Mouse (Mus musculus) kidney, embryonic 16.5 days (tissue): Measurements from ENCODE around the gene Midn. TPM values are rescaled to one million over a fixed set of nuclear protein-coding genes. Genes with fewer than 3 reads are reported as not detected.

ENCODE experiments used
- ATAC-seq: fragments of 200-750 bp; cut with Nextera tagmentation; 2 replicates; pipeline ENCODE4 v1.8.0; 2017; ENCODE audit warnings: moderate TSS enrichment; ENCODE audit not compliant: low FRiP score, low TSS enrichment
- H3K27ac ChIP-seq: fragments of 300-500 bp; sonication (generic); 2 replicates; pipeline ENCODE4 v1.5.1; 2014; ENCODE audit warnings: low read length
- H3K27me3 ChIP-seq: fragments of 300-500 bp; sonication (generic); 2 replicates; pipeline ENCODE4 v1.6.1; 2014; ENCODE audit warnings: low read length, control low read depth, mixed read lengths; ENCODE audit not compliant: insufficient read depth
- H3K36me3 ChIP-seq: fragments of 300-500 bp; sonication (generic); 2 replicates; pipeline ENCODE4 v1.6.1; 2014; ENCODE audit warnings: low read length, control low read depth, mixed read lengths; ENCODE audit not compliant: insufficient read depth
- H3K4me1 ChIP-seq: fragments of 300-500 bp; sonication (generic); 2 replicates; pipeline ENCODE4 v1.6.1; 2014; ENCODE audit warnings: low read length, control low read depth, mixed read lengths; ENCODE audit not compliant: insufficient read depth
- H3K4me2 ChIP-seq: fragments of 300-500 bp; sonication (generic); replicated peaks from 2 replicates; pipeline ENCODE4 v1.6.1; 2014; ENCODE audit warnings: low read depth, low read length
- H3K4me3 ChIP-seq: fragments of 300-500 bp; sonication (generic); 2 replicates; pipeline ENCODE4 v1.5.1; 2014; ENCODE audit warnings: mild to moderate bottlenecking, low read length
- H3K9ac ChIP-seq: fragments of 300-500 bp; sonication (generic); replicated peaks from 2 replicates; pipeline ENCODE4 v1.6.1; 2014; ENCODE audit warnings: low read length
- H3K9me3 ChIP-seq: fragments of 300-500 bp; sonication (generic); 2 replicates; pipeline ENCODE4 v1.6.1; 2016; ENCODE audit warnings: low read length, control low read depth
- WGBS: fragments of 180-500 bp; shearing (Covaris S2); extraction: QIAGEN DNeasy Blood & Tissue Kit; methylation state at CpG from one replicate; pipeline ENCODE4 v1.1.7; 2014; 5-methylcytosine and 5-hydroxymethylcytosine counted together
- polyA plus RNA-seq: library from polyadenylated mRNA; unstranded; fragments of >200 nt; fragmentation: Nextera tagmentation; extraction: Ambion mirVana; gene quantifications from 2 replicates; pipeline ENCODE4 v1.2.1, GENCODE M21; 2015

Gene Midn
- polyA plus RNA-seq, 1 experiment from 2014 or later: 15.9 TPM

- under 1% methylated on average over 57 of the region's 57 CpGs for WGBS
- peak; percentile 57 for ATAC-seq
Observed at GRCm38 (mm10) chr10:80148610-80149290, 678 bp downstream of the Midn start.

GRCm38 (mm10) chr10:80149291-80150225, 1.5 kb downstream of the Midn start:
- Histone ChIP-seq H3K4me3 (peak overlapping the region; percentile 98), H3K36me3 (peaks cover 58% of the 10 kb centered on the region), H3K27me3 (no peaks in the 10 kb centered on the region), H3K9me3 (no peaks in the 10 kb centered on the region), H3K4me1 (peaks cover 54% of the 10 kb centered on the region), H3K4me2 (peak overlapping the region; percentile 93), H3K27ac (peak overlapping the region; percentile 99), H3K9ac (peak overlapping the region; percentile 98)
- under 1% methylated on average over 88 of the region's 88 CpGs for WGBS
- ATAC-seq: peak; percentile 77

More at GRCm38 (mm10) chr10:80148610-80149290, 678 bp downstream of the Midn start:
- peaks cover 58% of the 10 kb centered on the region for H3K36me3 ChIP-seq
- peak overlapping the region; percentile 97 for H3K9ac ChIP-seq
- H3K27me3 ChIP-seq: no peaks in the 10 kb centered on the region
- peak overlapping the region; percentile 99 for H3K27ac ChIP-seq
- H3K4me1 ChIP-seq: peaks cover 45% of the 10 kb centered on the region
- H3K9me3 ChIP-seq: no peaks in the 10 kb centered on the region
- H3K4me2 ChIP-seq: peak overlapping the region; percentile 69
- peak overlapping the region; percentile 98 for H3K4me3 ChIP-seq

GRCm38 (mm10) chr10:80150226-80151210, 2.4 kb downstream of the Midn start:
- under 1% methylated on average over 45 of the region's 71 CpGs for WGBS
- Histone ChIP-seq H3K27me3 (no peaks in the 10 kb centered on the region), H3K4me2 (peak overlapping the region; percentile 93), H3K4me1 (peaks cover 63% of the 10 kb centered on the region), H3K27ac (peak overlapping the region; percentile 99), H3K4me3 (peak overlapping the region; percentile 98), H3K36me3 (peaks cover 58% of the 10 kb centered on the region), H3K9me3 (no peaks in the 10 kb centered on the region), H3K9ac (peak overlapping the region; percentile 98)
- no peak for ATAC-seq

- peaks cover 59% of the 10 kb centered on the region for H3K36me3 ChIP-seq
- WGBS: 2% methylated on average over 25 of the region's 26 CpGs
- H3K4me3 ChIP-seq: peak overlapping the region; percentile 98
- peaks cover 64% of the 10 kb centered on the region for H3K4me1 ChIP-seq
- ATAC-seq: no peak
- no peaks in the 10 kb centered on the region for H3K9me3 ChIP-seq
- H3K9ac ChIP-seq: peak overlapping the region; percentile 98
- peak overlapping the region; percentile 93 for H3K4me2 ChIP-seq
- H3K27ac ChIP-seq: peak overlapping the region; percentile 99
- no peaks in the 10 kb centered on the region for H3K27me3 ChIP-seq
Observed at GRCm38 (mm10) chr10:80151211-80152034, 3.4 kb downstream of the Midn start.

GRCm38 (mm10) chr10:80152071-80152872, 4.2 kb downstream of the Midn start:
- peak overlapping the region; percentile 99 for H3K27ac ChIP-seq
- peaks cover 63% of the 10 kb centered on the region for H3K36me3 ChIP-seq
- peak overlapping the region; percentile 98 for H3K9ac ChIP-seq
- no peaks in the 10 kb centered on the region for H3K9me3 ChIP-seq
- peaks cover 64% of the 10 kb centered on the region for H3K4me1 ChIP-seq
- no peaks in the 10 kb centered on the region for H3K27me3 ChIP-seq
- peak overlapping the region; percentile 93 for H3K4me2 ChIP-seq
- ATAC-seq: peak; percentile 1
- under 1% methylated on average over 15 of the region's 15 CpGs for WGBS
- H3K4me3 ChIP-seq: peak overlapping the region; percentile 98

GRCm38 (mm10) chr10:80152873-80153260, 4.8 kb downstream of the Midn start:
- peaks cover 67% of the 10 kb centered on the region for H3K36me3 ChIP-seq
- 11% methylated on average over 3 of the region's 3 CpGs for WGBS
- H3K9me3 ChIP-seq: no peaks in the 10 kb centered on the region
- H3K4me3 ChIP-seq: peak overlapping the region; percentile 98
- H3K27me3 ChIP-seq: no peaks in the 10 kb centered on the region
- peaks cover 64% of the 10 kb centered on the region for H3K4me1 ChIP-seq
- H3K4me2 ChIP-seq: peak overlapping the region; percentile 93
- peak overlapping the region; percentile 98 for H3K9ac ChIP-seq
- ATAC-seq: no peak
- H3K27ac ChIP-seq: peak overlapping the region; percentile 99

- H3K27me3 ChIP-seq: no peaks in the 10 kb centered on the region
- H3K9ac ChIP-seq: peak overlapping the region; percentile 98
- peak overlapping the region; percentile 98 for H3K4me3 ChIP-seq
- H3K27ac ChIP-seq: peak overlapping the region; percentile 99
- H3K4me2 ChIP-seq: peak overlapping the region; percentile 93
- ATAC-seq: no peak
- H3K36me3 ChIP-seq: peaks cover 67% of the 10 kb centered on the region
- 73% methylated on average over 19 of the region's 19 CpGs for WGBS
- H3K4me1 ChIP-seq: peaks cover 72% of the 10 kb centered on the region
- H3K9me3 ChIP-seq: no peaks in the 10 kb centered on the region
Observed at GRCm38 (mm10) chr10:80153713-80154112, 5.6 kb downstream of the Midn start.

- Histone ChIP-seq H3K36me3 (peaks cover 67% of the 10 kb centered on the region), H3K9me3 (no peaks in the 10 kb centered on the region)
- ATAC-seq: no peak
Observed at GRCm38 (mm10) chr10:80154384-80154783, 6.3 kb downstream of the Midn start.

More at GRCm38 (mm10) chr10:80154384-80154783, 6.3 kb downstream of the Midn start:
- no peaks in the 10 kb centered on the region for H3K27me3 ChIP-seq
- H3K4me3 ChIP-seq: 0 out of 2 replicates have a peak overlapping the region, but pooled peaks have one; percentile 2
- no peak overlapping the region; the same call in 1 of the 2 replicates for H3K9ac ChIP-seq
- H3K4me1 ChIP-seq: peaks cover 78% of the 10 kb centered on the region
- H3K27ac ChIP-seq: no peak overlapping the region; the same call in 1 of the 2 replicates
- no peak overlapping the region for H3K4me2 ChIP-seq
- WGBS: 86% methylated on average over 7 of the region's 7 CpGs
